Mouse (Mus musculus): ENCODE measurements at regions not wholly inside any gene's neighbourhood (a gene's known extent, or its start where the extent isn't known, plus 50 kb on each side); places are given as distances from the start of the nearest gene placed in this dataset.
"Not testable (repeated sequence)": the region's sequence is repeated elsewhere in the genome, so short reads cannot be mapped to it uniquely, and the experiment has no call there.

DNA sequence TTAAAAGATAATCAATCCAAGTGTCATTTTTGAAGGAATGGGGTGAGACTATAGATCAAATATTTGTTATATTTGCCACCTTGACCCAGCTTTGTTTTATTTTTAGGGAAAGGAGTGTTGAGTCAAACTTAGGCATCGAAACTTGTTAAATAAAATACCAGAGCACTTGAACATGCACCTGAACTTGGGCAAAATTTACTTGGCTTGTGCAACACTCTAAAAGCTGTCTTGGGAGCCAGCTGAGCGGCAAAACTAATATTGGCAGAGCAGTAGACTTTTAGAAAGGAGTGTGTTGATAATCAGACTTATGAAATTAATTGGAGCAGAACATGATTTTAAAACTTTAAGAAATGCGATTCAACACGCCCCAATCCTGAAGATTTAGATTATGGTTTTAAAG is 346.7 kb downstream of the Samd5 start:
- no peaks in the 10 kb centered on the region for H3K4me1 ChIP-seq
- no peaks in the 10 kb centered on the region for H3K27me3 ChIP-seq (replicated peaks)
- no peak overlapping the region for H3K4me3 ChIP-seq (replicated peaks)
- no peaks in the 10 kb centered on the region for H3K9me3 ChIP-seq
- no peaks in the 10 kb centered on the region for H3K36me3 ChIP-seq (replicated peaks; ENCODE audit: low read length)
- no peak for TF ChIP-seq FLI1 (IDR thresholded peaks at IDR 0.05; ENCODE audit: low read length)
- TF ChIP-seq GATA1 (IDR thresholded peaks at IDR 0.05; ENCODE audit: borderline replicate concordance, low read length) = no peak

DNA sequence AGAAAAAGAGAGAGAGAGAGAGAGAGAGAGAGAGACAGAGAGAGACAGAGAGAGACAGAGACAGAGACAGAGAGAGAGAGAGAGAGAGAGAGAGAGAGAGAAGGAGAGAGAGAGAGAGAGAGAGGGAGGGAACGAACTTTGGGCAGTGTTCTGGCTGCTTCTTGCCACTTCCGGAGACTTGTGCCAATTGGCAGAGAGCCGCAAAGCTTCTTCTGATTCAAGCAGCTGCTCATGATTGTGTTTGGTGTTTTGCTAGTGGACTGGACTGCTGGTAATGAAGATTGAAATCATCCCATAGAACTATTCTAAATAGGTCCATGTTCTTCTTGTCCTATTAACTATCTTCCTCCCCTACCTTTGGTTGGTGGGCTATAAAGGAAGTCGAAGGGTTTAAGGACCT is 347.1 kb downstream of the Samd5 start:
- H3K4me1 ChIP-seq; H3K4me3 ChIP-seq (replicated peaks); H3K9me3 ChIP-seq; H3K36me3 ChIP-seq (replicated peaks; ENCODE audit: low read length); H3K27me3 ChIP-seq (replicated peaks): not testable (repeated sequence)

DNA sequence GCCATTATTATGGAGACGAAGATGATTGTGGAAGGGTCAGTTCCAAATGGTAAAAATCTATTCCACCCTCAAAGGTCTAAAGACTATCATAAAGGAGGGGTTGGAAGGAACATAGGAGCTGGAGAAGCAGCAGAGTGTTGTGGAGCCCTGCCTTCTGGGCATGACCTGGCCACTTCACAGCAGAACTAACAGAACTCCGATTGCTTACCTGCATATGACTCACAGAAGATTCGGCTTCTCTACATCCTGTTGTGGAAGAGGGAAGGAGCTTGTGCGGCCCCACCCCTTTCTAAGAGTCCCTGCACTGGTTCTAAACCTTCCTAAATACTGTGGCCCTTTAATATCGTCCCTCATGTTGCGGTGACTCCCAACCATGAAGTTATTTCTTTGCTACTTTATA is 362.7 kb downstream of the Samd5 start:
- Histone ChIP-seq H3K36me3 (replicated peaks; ENCODE audit: low read length) (no peaks in the 10 kb centered on the region), H3K4me3 (replicated peaks) (no peak overlapping the region), H3K9me3 (0 out of 2 replicates have a peak, but pooled peaks cover 3% of the 10 kb centered on the region), H3K27me3 (replicated peaks) (no peaks in the 10 kb centered on the region), H3K4me1 (no peaks in the 10 kb centered on the region)
- TF ChIP-seq FLI1 (IDR thresholded peaks at IDR 0.05; ENCODE audit: low read length) = no peak
- TF ChIP-seq GATA1 (IDR thresholded peaks at IDR 0.05; ENCODE audit: borderline replicate concordance, low read length) = no peak

DNA sequence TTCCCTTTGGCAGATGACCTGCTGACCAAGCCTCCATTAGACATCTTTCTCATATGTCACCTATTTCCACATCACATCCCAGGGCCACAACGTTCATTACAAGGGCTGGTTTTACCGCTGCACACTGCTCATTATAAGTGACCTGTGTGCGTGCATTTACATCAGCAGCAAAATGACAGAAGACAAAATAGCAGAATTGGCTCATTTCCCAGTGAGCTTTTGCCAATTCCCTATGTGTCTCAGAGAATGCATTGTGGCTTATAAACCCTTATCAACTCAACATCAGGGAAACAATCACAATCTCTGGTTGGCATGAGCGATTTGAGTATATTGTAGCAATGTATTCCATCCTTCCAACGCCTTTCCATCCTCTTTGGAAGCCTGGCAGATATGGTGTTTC is 364.7 kb downstream of the Samd5 start:
- Histone ChIP-seq H3K27me3 (replicated peaks) (no peaks in the 10 kb centered on the region), H3K4me1 (no peaks in the 10 kb centered on the region), H3K4me3 (replicated peaks) (no peak overlapping the region), H3K9me3 (0 out of 2 replicates have a peak, but pooled peaks cover 3% of the 10 kb centered on the region), H3K36me3 (replicated peaks; ENCODE audit: low read length) (no peaks in the 10 kb centered on the region)
- TF ChIP-seq GATA1 (IDR thresholded peaks at IDR 0.05; ENCODE audit: borderline replicate concordance, low read length) (no peak), FLI1 (IDR thresholded peaks at IDR 0.05; ENCODE audit: low read length) (no peak)

DNA sequence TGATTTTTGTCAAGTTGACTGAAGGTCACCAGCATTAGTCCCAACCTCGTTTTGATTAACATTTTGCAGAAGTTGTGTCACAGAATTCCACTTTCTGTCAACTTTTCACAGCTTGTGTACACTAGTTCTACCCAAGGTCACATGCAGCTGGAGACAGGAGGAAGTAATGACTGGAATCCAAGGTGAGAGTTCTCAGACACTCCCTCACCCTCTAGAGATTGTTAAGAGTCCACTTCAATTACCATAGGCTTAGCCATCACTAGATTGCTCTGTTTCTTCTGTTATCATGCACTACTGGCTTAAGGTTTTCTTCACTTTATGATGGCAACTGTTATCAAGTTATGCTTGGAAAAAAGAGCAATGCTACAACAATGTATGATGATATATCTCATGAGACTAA is 379.0 kb downstream of the Samd5 start:
- TF ChIP-seq GATA1 (IDR thresholded peaks at IDR 0.05; ENCODE audit: borderline replicate concordance, low read length) (no peak), FLI1 (IDR thresholded peaks at IDR 0.05; ENCODE audit: low read length) (no peak)
- H3K4me1 ChIP-seq = no peaks in the 10 kb centered on the region
- no peaks in the 10 kb centered on the region for H3K27me3 ChIP-seq (replicated peaks)
- H3K36me3 ChIP-seq (replicated peaks; ENCODE audit: low read length) = no peaks in the 10 kb centered on the region
- no peak overlapping the region for H3K4me3 ChIP-seq (replicated peaks)
- H3K9me3 ChIP-seq = peaks cover 4% of the 10 kb centered on the region

DNA sequence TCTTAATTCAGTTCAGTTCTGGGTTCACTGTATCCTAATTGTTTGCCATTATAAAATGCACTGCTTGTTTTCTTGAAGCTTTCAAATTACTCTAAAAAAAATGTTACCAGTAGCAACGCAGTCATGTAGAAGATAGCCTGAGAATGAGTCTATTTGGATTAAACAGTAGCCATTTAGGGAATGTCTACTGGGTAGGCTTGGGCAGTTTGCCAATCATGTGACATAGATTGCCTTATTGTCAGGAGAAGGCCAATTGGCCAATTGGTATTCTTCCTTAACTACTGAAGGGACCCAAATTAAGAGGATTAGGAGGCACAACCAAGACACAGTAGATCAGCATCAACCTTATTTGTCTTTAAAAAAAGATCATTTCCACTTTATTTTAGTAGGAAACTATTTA is 379.7 kb downstream of the Samd5 start:
- H3K4me1 ChIP-seq = no peaks in the 10 kb centered on the region
- H3K9me3 ChIP-seq = no peaks in the 10 kb centered on the region
- no peak overlapping the region for H3K4me3 ChIP-seq (replicated peaks)
- no peaks in the 10 kb centered on the region for H3K36me3 ChIP-seq (replicated peaks; ENCODE audit: low read length)
- H3K27me3 ChIP-seq (replicated peaks) = no peaks in the 10 kb centered on the region
- no peak for TF ChIP-seq FLI1 (IDR thresholded peaks at IDR 0.05; ENCODE audit: low read length)

- no peaks in the 10 kb centered on the region for H3K27me3 ChIP-seq (replicated peaks)
- no peaks in the 10 kb centered on the region for H3K9me3 ChIP-seq
- no peaks in the 10 kb centered on the region for H3K4me1 ChIP-seq
- H3K36me3 ChIP-seq (replicated peaks; ENCODE audit: low read length) = no peaks in the 10 kb centered on the region
- no peak for TF ChIP-seq GATA1 (IDR thresholded peaks at IDR 0.05; ENCODE audit: borderline replicate concordance, low read length)
- TF ChIP-seq FLI1 (IDR thresholded peaks at IDR 0.05; ENCODE audit: low read length) = no peak
- H3K4me3 ChIP-seq (replicated peaks) = no peak overlapping the region
Measured at GRCm38 (mm10) chr10:9294620-9295019, 380.4 kb downstream of the Samd5 start.

- no peak for TF ChIP-seq GATA1 (IDR thresholded peaks at IDR 0.05; ENCODE audit: borderline replicate concordance, low read length)
- no peak for TF ChIP-seq FLI1 (IDR thresholded peaks at IDR 0.05; ENCODE audit: low read length)
- Histone ChIP-seq H3K27me3 (replicated peaks) (no peaks in the 10 kb centered on the region), H3K9me3 (no peaks in the 10 kb centered on the region), H3K4me1 (no peaks in the 10 kb centered on the region), H3K36me3 (replicated peaks; ENCODE audit: low read length) (no peaks in the 10 kb centered on the region), H3K4me3 (replicated peaks) (no peak overlapping the region)
Measured at GRCm38 (mm10) chr10:9291456-9292146, 383.4 kb downstream of the Samd5 start.

- Histone ChIP-seq H3K9me3 (peaks cover 10% of the 10 kb centered on the region; the same call in 1 of the 2 replicates), H3K36me3 (replicated peaks; ENCODE audit: low read length) (no peaks in the 10 kb centered on the region), H3K4me1 (no peaks in the 10 kb centered on the region), H3K27me3 (replicated peaks) (no peaks in the 10 kb centered on the region), H3K4me3 (replicated peaks) (no peak overlapping the region)
- TF ChIP-seq GATA1 (IDR thresholded peaks at IDR 0.05; ENCODE audit: borderline replicate concordance, low read length) = no peak
- TF ChIP-seq FLI1 (IDR thresholded peaks at IDR 0.05; ENCODE audit: low read length) = no peak
Measured at GRCm38 (mm10) chr10:9272940-9273339, 387.1 kb upstream of the Sash1 start.

DNA sequence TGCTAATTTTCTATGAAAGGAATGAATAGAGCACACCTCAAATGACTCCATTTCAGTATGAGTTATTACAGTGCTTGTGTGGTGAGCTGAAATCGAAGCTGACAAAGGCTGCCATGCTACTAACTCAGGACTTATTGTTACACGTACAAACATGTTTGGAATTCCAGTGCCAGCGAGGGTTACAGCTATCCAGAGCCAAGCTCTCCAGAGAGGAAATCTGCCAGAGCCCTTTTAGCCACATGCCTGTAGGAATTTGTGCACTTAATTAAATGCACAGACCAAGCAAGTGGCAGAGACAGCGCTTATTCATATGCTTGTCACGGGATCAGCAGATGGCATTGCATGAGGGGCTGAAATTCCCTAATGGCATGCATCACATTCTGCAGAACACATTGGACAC is 386.4 kb upstream of the Sash1 start:
- H3K36me3 ChIP-seq (replicated peaks; ENCODE audit: low read length) = no peaks in the 10 kb centered on the region
- H3K9me3 ChIP-seq = peaks cover 6% of the 10 kb centered on the region; the same call in 1 of the 2 replicates
- H3K27me3 ChIP-seq (replicated peaks) = no peaks in the 10 kb centered on the region
- H3K4me3 ChIP-seq (replicated peaks) = no peak overlapping the region
- TF ChIP-seq FLI1 (IDR thresholded peaks at IDR 0.05; ENCODE audit: low read length) = no peak
- H3K4me1 ChIP-seq = no peaks in the 10 kb centered on the region

GRCm38 (mm10) chr10:9265528-9265927 is 379.7 kb upstream of the Sash1 start:
- H3K9me3 ChIP-seq = peaks cover 5% of the 10 kb centered on the region; the same call in 1 of the 2 replicates
- no peak overlapping the region for H3K4me3 ChIP-seq (replicated peaks)
- H3K27me3 ChIP-seq (replicated peaks) = no peaks in the 10 kb centered on the region
- H3K4me1 ChIP-seq = no peaks in the 10 kb centered on the region
- no peak for TF ChIP-seq GATA1 (IDR thresholded peaks at IDR 0.05; ENCODE audit: borderline replicate concordance, low read length)
- no peak for TF ChIP-seq FLI1 (IDR thresholded peaks at IDR 0.05; ENCODE audit: low read length)
- no peaks in the 10 kb centered on the region for H3K36me3 ChIP-seq (replicated peaks; ENCODE audit: low read length)

All from megakaryocyte, embryonic 14.5 days (primary cell).